Mouse (Mus musculus) ES-E14 (cell line): ENCODE results near the gene Ccndbp1.
"Not testable (repeated sequence)": the region's sequence is repeated elsewhere in the genome, so short reads cannot be mapped to it uniquely, and the experiment has no call there.

Experiments
- CHD2 ChIP-seq: IDR thresholded peaks from 2 replicates; pipeline ENCODE4 v1.6.1; 2014; ENCODE audit warnings: mild to moderate bottlenecking, low read depth, low read length, inconsistent platforms
- HCFC1 ChIP-seq: IDR thresholded peaks from 2 replicates; pipeline ENCODE4 v1.6.1; 2012; ENCODE audit warnings: low read length, inconsistent platforms, borderline replicate concordance; ENCODE audit not compliant: insufficient read depth
- MAFK ChIP-seq: IDR thresholded peaks from 2 replicates; pipeline ENCODE4 v1.6.1; 2014; ENCODE audit warnings: mild to moderate bottlenecking, low read depth, low read length, inconsistent platforms; ENCODE audit not compliant: insufficient read depth
- ZC3H11A ChIP-seq: IDR thresholded peaks from 2 replicates; pipeline ENCODE4 v1.6.1; 2012; ENCODE audit warnings: low read depth, mild to moderate bottlenecking, inconsistent platforms, low read length, borderline replicate concordance
- ZNF384 ChIP-seq: IDR thresholded peaks from 2 replicates; pipeline ENCODE4 v1.6.1; 2012; ENCODE audit warnings: low read depth, low read length, inconsistent platforms

DNA sequence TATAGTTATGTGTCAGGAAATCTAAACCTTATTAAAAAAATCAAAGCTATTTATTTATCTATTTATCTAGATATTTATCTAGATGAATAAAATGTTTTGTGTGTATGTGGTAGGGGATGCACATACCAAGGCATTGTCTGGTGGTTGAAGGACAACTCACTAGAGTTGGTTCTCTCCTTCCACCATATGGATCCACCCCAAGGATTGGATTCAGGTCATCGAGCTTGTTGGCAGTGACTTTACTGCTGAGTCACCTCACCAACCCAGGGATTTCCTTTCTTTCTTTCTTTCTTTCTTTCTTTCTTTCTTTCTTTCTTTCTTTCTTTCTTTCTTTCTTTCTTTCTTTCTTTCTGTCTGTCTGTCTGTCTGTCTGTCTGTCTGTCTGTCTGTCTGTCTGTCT is 11.6 kb upstream of the Ccndbp1 start:
- not testable (repeated sequence) for TF ChIP-seq HCFC1, CHD2, MAFK, ZNF384, ZC3H11A
